Mouse (Mus musculus) liver, embryonic 15.5 days (tissue): ENCODE measurements around the gene Fbxl22. TPM values are rescaled to one million over a fixed set of nuclear protein-coding genes. Genes with fewer than 3 reads are reported as not detected.

ENCODE experiments used
- ATAC-seq: fragments of 200-750 bp; cut with Nextera tagmentation; 2 replicates; pipeline ENCODE4 v1.8.0; 2017; ENCODE audit warnings: moderate number of reproducible peaks, mild to moderate bottlenecking, moderate library complexity; ENCODE audit not compliant: insufficient read depth
- H3K27ac ChIP-seq: fragments of 300-500 bp; sonication (generic); replicated peaks from 2 replicates; pipeline ENCODE4 v1.5.1; 2015; ENCODE audit warnings: mild to moderate bottlenecking, inconsistent platforms
- H3K27me3 ChIP-seq: fragments of 300-500 bp; sonication (generic); 2 replicates; pipeline ENCODE4 v1.6.1; 2015; ENCODE audit warnings: mild to moderate bottlenecking, inconsistent platforms
- H3K36me3 ChIP-seq: fragments of 300-500 bp; sonication (generic); replicated peaks from 2 replicates; pipeline ENCODE4 v1.6.1; 2015; ENCODE audit warnings: moderate library complexity, mild to moderate bottlenecking, inconsistent platforms
- H3K4me1 ChIP-seq: fragments of 300-500 bp; sonication (generic); replicated peaks from 2 replicates; pipeline ENCODE4 v1.6.1; 2015; ENCODE audit warnings: inconsistent platforms
- H3K4me2 ChIP-seq: fragments of 300-500 bp; sonication (generic); 2 replicates; pipeline ENCODE4 v1.6.1; 2015; ENCODE audit warnings: moderate library complexity, mild to moderate bottlenecking, inconsistent platforms
- H3K4me3 ChIP-seq: fragments of 300-500 bp; sonication (generic); replicated peaks from 2 replicates; pipeline ENCODE4 v1.5.1; 2015; ENCODE audit warnings: mild to moderate bottlenecking, inconsistent platforms
- H3K9ac ChIP-seq: fragments of 300-500 bp; sonication (generic); 2 replicates; pipeline ENCODE4 v1.6.1; 2015; ENCODE audit warnings: moderate library complexity, mild to moderate bottlenecking, inconsistent platforms
- H3K9me3 ChIP-seq: fragments of 300-500 bp; sonication (generic); replicated peaks from 2 replicates; pipeline ENCODE4 v1.6.1; 2016; ENCODE audit warnings: inconsistent platforms
- WGBS: fragments of 180-500 bp; shearing (Covaris S2); methylation state at CpG from one replicate; pipeline ENCODE4 v1.1.7; 2015; ENCODE audit warnings: mixed read lengths; ENCODE audit not compliant: insufficient replicate concordance; 5-methylcytosine and 5-hydroxymethylcytosine counted together
- polyA plus RNA-seq: library from polyadenylated mRNA; unstranded; fragments of >200 nt; fragmentation: Nextera tagmentation; extraction: Ambion mirVana; gene quantifications from 2 replicates; pipeline ENCODE4 v1.2.1, GENCODE M21; 2015

Gene Fbxl22
- polyA plus RNA-seq, 1 experiment from 2014 or later: 1.5 TPM

DNA sequence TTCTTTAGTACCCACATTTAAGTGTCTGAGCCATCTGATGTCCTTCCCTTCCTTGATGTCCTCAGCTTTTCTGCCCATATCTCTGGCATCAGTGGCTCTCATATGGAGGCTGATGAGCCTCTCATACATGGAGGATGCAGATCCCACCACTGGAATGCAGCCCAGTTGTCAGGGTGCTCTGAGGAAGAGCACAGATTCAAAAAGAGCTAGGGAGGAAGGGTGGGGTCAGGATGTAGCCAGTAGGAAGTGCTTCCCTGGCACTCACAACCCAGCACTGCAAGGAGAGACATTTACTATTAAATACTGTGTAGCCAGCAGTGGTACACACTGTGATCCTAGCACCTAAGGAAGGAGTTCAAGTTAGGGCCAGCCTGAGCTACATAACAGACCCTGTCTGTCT is 8.0 kb downstream of the Fbxl22 start:
- Histone ChIP-seq H3K27ac (peak overlapping the region; percentile 97), H3K9me3 (no peaks in the 10 kb centered on the region), H3K9ac (peak overlapping the region; percentile 48; the same call in 1 of the 2 replicates), H3K4me3 (no peak overlapping the region), H3K27me3 (no peaks in the 10 kb centered on the region), H3K4me1 (peaks cover 72% of the 10 kb centered on the region), H3K4me2 (peak overlapping the region; percentile 63), H3K36me3 (peaks cover 84% of the 10 kb centered on the region)
- ATAC-seq: no peak

DNA sequence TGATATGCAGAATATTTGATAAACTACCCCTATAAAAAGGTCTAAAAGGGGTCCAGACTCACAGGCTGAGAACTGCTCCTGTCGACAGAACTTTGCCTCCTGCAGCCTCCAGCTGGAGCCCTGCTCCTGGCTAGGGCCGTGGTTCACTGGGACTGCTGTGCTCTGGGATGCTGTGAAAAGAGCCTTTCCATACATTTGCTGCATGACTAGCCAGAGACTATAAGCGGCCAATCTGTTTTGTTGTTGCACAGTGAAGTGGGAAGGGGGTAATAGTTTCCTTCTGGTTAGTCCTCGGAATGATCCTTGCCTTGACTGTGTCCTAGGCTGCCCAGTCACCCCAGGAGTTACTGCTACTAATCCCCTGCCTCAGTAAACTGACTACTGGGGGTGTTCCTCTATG is 8.4 kb downstream of the Fbxl22 start:
- 54% methylated on average over 4 of the region's 4 CpGs for WGBS
- Histone ChIP-seq H3K27me3 (no peaks in the 10 kb centered on the region), H3K27ac (peak overlapping the region; percentile 97), H3K4me2 (peak overlapping the region; percentile 63), H3K9me3 (no peaks in the 10 kb centered on the region), H3K9ac (peak overlapping the region; percentile 48), H3K4me3 (peak overlapping the region; percentile 17), H3K4me1 (peaks cover 68% of the 10 kb centered on the region), H3K36me3 (peaks cover 88% of the 10 kb centered on the region)
- peak; percentile 19 for ATAC-seq

DNA sequence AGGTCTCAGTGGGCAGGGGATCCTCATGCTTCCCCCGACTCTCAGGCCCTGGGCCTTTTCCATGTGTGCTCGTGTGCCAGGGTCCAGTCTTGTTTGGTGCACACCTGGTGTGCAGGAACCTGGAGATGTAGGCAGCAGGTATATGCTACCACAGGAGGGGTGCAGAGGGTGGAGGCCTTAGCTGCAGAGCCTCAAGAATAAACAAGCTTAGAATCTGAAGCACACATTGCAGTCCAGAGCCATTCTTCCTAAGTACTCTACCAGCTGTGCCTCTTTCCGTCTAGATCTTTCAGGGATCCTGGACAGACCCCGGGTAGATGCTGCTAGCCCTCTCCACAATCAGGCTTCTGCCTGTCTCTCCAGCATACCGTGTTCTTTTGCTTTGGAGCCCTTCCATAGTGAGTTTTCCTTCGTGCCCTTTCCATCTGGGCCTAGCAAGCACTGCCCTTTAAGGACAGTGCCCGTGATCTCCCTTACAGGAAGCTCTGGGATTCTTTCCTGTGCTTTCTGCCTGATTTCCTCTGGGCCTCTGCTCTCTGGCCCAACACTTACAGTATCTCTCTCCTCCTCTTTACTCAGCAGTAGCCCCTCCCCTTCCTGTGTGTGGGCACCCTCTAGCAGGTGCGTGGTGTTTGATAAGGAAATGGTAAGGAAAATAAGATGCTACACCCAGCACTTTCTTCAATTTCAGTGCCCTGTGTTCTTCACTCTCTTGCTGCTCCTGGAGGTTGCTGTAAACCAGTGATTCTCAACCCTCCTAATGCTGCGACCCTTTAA is 9.1 kb downstream of the Fbxl22 start:
- peak; percentile 95 for ATAC-seq
- Histone ChIP-seq H3K4me3 (peak overlapping the region; percentile 17), H3K27ac (peak overlapping the region; percentile 97), H3K9me3 (no peaks in the 10 kb centered on the region), H3K36me3 (peaks cover 93% of the 10 kb centered on the region), H3K27me3 (no peaks in the 10 kb centered on the region), H3K9ac (peak overlapping the region; percentile 48), H3K4me1 (peaks cover 62% of the 10 kb centered on the region), H3K4me2 (peak overlapping the region; percentile 63)
- WGBS: 26% methylated on average over 9 of the region's 9 CpGs

DNA sequence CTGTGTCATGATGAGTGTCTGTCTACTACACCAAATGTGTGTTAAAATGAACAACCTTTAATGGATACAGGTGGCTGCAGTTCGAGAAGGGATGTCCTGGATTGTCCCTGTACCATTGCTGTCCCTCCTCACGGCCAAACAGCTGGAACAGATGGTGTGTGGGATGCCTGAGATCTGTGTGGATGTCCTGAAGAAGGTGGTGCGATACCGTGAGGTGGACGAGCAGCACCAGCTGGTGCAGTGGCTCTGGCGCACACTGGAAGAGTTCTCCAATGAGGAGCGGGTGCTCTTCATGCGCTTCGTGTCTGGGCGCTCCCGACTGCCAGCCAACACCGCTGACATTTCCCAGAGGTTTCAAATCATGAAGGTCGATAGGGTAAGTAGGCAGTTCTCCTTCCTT is 9.9 kb downstream of the Fbxl22 start:
- H3K36me3 ChIP-seq: peaks cover 93% of the 10 kb centered on the region

DNA sequence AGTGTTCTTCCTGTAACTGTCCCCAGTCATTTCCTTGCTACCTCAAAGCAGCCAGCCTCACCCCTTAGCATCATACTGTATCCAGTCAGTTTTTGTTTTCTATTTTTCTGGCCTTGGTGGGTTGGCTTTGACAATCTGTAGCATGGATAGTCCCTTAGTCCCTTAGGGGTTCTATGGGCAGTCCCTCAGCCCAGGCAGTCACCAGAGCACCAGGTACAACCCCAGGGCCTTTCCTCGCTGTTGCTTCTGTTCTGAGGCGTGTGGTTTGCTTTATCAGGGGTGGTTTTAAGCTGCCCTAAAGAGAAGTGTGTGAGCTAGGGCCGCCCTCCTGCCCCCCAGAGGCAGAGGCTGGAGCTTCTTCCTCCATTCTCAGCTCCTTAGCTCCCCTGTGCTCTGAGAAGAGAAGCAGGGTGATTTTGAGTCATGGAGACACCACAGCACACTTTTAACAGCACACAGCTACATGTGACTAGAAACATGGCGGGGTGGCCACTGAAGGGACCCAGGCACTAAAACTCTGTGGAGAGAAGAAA is 10.4 kb downstream of the Fbxl22 start:
- H3K36me3 ChIP-seq: peaks cover 93% of the 10 kb centered on the region
- no peaks in the 10 kb centered on the region for H3K27me3 ChIP-seq
- peak; percentile 70 for ATAC-seq
- H3K27ac ChIP-seq: peak overlapping the region; percentile 97
- H3K9ac ChIP-seq: peak overlapping the region; percentile 53
- no peak overlapping the region for H3K4me3 ChIP-seq
- WGBS: 32% methylated on average over 4 of the region's 4 CpGs
- H3K4me2 ChIP-seq: peak overlapping the region; percentile 24; the same call in 1 of the 2 replicates
- no peaks in the 10 kb centered on the region for H3K9me3 ChIP-seq
- H3K4me1 ChIP-seq: peaks cover 52% of the 10 kb centered on the region

More for the DNA sequence above, 9.9 kb downstream of the Fbxl22 start:
- ATAC-seq: no peak
- Histone ChIP-seq H3K9ac (0 out of 2 replicates have a peak overlapping the region, but pooled peaks have one; percentile 34), H3K4me2 (peak overlapping the region; percentile 63; the same call in 1 of the 2 replicates), H3K27ac (peak overlapping the region; percentile 97), H3K4me3 (no peak overlapping the region), H3K9me3 (no peaks in the 10 kb centered on the region), H3K4me1 (peaks cover 53% of the 10 kb centered on the region), H3K27me3 (no peaks in the 10 kb centered on the region)
- WGBS: 86% methylated on average over 13 of the region's 13 CpGs

DNA sequence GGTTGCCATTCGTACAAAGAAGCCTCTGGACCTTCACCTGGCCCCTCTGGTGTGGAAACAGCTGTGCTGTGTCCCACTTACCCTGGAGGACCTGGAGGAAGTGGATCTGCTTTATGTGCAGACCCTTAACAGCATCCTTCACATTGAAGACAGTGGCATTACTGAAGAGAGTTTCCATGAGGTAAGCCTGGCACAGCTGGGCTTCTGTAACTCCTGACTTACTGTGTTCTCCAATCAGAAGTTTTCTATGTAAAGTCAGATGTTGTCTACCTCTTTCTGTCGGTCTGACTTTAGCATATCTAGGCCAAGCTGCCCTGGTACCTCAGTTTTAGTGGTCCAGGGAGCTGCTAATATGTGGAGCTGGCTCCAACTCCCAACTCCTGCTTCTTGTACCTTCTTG is 13.1 kb downstream of the Fbxl22 start:
- Histone ChIP-seq H3K27me3 (no peaks in the 10 kb centered on the region), H3K4me2 (no peak overlapping the region), H3K4me1 (peaks cover 38% of the 10 kb centered on the region), H3K36me3 (peaks cover 93% of the 10 kb centered on the region), H3K27ac (no peak overlapping the region), H3K9ac (no peak overlapping the region), H3K9me3 (no peaks in the 10 kb centered on the region), H3K4me3 (no peak overlapping the region)
- ATAC-seq: no peak
- 78% methylated on average over 2 of the region's 2 CpGs for WGBS

DNA sequence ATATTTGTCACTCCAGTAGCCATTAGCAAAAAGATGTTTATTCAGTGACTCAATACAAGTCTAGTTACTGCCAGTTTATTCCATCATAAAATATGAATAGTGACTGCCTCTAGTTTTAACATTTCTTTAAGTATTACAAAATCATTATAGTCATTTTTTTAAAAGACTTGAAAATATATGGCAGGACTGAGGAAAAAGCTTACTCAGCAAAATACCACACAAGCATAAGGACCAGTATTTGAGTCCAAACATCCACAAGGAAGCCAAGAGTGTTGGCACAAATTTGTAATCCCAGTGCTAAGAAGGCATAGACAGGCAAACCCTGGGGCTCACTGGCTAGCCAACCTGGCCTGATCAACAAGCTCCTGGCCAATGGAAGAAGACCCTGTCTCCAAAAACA is 20.4 kb downstream of the Fbxl22 start:
- H3K36me3 ChIP-seq: peaks cover 98% of the 10 kb centered on the region
- no peaks in the 10 kb centered on the region for H3K27me3 ChIP-seq
- no peak for ATAC-seq
- no peaks in the 10 kb centered on the region for H3K9me3 ChIP-seq
- H3K27ac ChIP-seq: no peak overlapping the region
- no peak overlapping the region for H3K9ac ChIP-seq
- no peaks in the 10 kb centered on the region for H3K4me1 ChIP-seq
- no peak overlapping the region for H3K4me2 ChIP-seq
- H3K4me3 ChIP-seq: no peak overlapping the region

DNA sequence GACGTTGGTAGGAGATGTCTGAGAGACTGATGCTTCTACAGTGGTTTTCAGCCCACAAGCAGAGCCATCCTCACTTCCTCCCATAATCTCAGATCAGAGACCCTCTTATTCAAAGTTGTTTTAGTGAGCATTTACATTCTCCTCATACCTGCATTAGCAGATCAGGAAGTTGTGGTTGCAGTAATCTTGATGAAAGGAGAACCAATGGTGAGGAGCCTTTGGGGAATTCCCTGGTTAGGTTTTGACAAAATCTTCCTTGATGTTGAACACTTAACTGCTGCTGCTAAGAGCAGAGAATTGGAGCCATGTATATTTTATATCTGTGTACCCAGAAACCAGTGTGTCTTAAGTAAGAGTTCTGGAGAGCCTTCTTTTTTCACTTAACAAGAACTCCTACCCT is 22.0 kb downstream of the Fbxl22 start:
- no peak for ATAC-seq
- peaks cover 97% of the 10 kb centered on the region for H3K36me3 ChIP-seq
- 40% methylated on average over 1 of the region's 1 CpGs for WGBS

DNA sequence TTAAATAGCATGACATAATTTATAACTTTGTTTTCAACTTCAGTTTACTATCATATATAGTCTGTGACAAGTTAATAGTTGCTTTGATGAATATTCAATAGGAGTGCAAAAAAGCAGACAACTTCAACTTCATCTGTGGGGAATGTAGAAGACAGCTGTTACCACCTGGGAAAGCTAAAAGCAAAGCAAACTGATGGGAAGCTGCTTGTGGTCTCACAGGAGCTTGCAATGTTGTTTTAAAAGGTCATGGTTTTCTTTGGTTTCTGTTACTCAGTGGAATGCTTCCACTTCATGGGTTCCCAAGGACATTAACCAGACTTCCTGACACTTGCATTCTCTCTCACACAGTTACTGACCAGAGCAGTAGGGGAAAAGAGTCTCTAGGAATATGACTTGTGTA is 25.6 kb downstream of the Fbxl22 start:
- H3K9ac ChIP-seq: no peak overlapping the region
- no peak overlapping the region for H3K4me2 ChIP-seq
- H3K4me1 ChIP-seq: peaks cover 9% of the 10 kb centered on the region; the same call in 1 of the 2 replicates
- H3K36me3 ChIP-seq: peaks cover 95% of the 10 kb centered on the region
- no peak overlapping the region for H3K4me3 ChIP-seq
- H3K27ac ChIP-seq: no peak overlapping the region
- ATAC-seq: no peak
- H3K9me3 ChIP-seq: no peaks in the 10 kb centered on the region
- H3K27me3 ChIP-seq: no peaks in the 10 kb centered on the region

More for the DNA sequence above, 22.0 kb downstream of the Fbxl22 start:
- H3K9me3 ChIP-seq: no peaks in the 10 kb centered on the region
- no peak overlapping the region for H3K27ac ChIP-seq
- H3K4me1 ChIP-seq: no peaks in the 10 kb centered on the region
- H3K9ac ChIP-seq: no peak overlapping the region
- no peak overlapping the region for H3K4me3 ChIP-seq
- H3K4me2 ChIP-seq: no peak overlapping the region
- H3K27me3 ChIP-seq: no peaks in the 10 kb centered on the region

DNA sequence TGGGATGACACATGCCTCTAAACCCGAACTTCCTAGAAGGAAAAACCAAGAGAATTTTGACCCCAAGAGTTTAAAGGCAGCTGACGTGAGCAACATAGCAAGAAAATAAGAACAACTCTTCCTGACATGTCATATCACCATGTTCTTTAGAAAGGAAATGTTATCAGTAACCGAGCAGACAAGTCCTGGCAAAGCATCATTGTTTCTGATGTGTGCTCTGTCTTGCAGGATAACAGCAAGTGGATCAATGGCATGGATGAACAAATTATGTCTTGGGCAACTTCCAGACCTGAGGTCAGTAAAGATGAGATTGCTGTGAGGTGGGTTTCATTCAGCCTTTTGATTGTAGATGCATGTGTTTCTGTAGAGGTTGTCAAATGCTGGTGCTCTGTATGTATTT is 31.0 kb downstream of the Fbxl22 start:
- H3K9ac ChIP-seq: no peak overlapping the region
- no peaks in the 10 kb centered on the region for H3K27me3 ChIP-seq
- H3K4me2 ChIP-seq: no peak overlapping the region
- peaks cover 13% of the 10 kb centered on the region for H3K4me1 ChIP-seq
- H3K27ac ChIP-seq: peak overlapping the region; percentile 57
- H3K9me3 ChIP-seq: no peaks in the 10 kb centered on the region
- peaks cover 87% of the 10 kb centered on the region for H3K36me3 ChIP-seq
- 35% methylated on average over 3 of the region's 3 CpGs for WGBS
- no peak overlapping the region for H3K4me3 ChIP-seq
- ATAC-seq: peak; percentile 52; the same call in 1 of the 2 replicates

DNA sequence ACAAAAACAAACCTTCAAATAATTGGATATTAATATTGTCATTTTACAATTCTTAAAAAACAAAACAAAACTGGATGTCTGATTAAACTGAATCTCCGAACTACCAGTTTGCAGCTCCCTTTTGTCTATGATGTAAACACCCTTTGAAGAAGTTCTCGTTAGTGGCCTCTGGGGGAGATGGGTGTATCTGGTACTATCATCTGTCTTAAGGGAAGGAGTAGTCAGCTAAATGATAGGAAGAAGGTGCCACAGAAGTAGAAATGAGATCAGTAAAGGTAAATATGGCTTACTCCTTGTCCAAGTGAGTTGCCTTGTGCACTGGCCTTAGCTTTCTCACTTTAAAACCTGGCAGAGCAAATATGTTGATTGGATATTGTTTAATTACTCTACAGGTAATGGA is 36.6 kb downstream of the Fbxl22 start:
- no peak overlapping the region for H3K27ac ChIP-seq

More for the DNA sequence above, 36.6 kb downstream of the Fbxl22 start:
- Histone ChIP-seq H3K4me2 (no peak overlapping the region), H3K9me3 (no peaks in the 10 kb centered on the region), H3K4me3 (no peak overlapping the region), H3K9ac (no peak overlapping the region), H3K36me3 (peaks cover 81% of the 10 kb centered on the region), H3K4me1 (0 out of 2 replicates have a peak, but pooled peaks cover 3% of the 10 kb centered on the region), H3K27me3 (no peaks in the 10 kb centered on the region)
- ATAC-seq: peak; percentile 64
- 50% methylated on average over 2 of the region's 2 CpGs for WGBS
